Mouse (Mus musculus): ENCODE results near the gene Psmb11.
"Not testable (repeated sequence)": the region's sequence is repeated elsewhere in the genome, so short reads cannot be mapped to it uniquely, and the experiment has no call there.

Psmb11 gene

DNA sequence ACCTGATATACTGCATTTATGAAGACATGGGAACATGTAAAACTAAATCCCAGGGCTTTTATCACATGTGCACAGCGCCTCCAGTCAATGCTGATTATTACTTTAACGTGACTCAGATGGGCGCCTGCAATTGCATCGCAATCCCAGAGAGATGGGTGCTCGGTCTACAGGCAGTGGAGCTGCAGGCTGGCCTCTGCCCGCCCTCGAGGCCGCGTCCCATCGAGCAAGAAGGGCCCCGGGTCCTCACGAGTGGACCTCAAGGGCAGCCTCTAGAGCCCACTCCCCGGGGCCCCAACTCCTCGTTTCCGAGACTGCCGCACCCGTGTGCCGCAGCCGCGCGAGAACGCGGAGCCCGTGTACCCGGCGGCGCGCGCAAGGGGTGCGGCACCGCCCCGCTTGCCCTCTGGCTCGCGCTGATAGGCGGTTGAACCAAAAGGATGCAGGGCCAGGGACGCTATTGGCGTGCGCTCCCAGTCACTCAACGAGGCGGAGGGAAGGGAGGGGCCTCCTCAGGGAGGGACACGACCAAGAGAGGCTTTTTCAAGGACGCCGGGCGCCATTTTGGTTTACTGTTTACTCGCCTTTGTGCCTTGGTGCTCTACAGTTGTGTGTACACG is 18.1 kb upstream of the Psmb11 start:
- DNase-seq (ENCODE audit: low spot score) = peak; percentile 95

DNA sequence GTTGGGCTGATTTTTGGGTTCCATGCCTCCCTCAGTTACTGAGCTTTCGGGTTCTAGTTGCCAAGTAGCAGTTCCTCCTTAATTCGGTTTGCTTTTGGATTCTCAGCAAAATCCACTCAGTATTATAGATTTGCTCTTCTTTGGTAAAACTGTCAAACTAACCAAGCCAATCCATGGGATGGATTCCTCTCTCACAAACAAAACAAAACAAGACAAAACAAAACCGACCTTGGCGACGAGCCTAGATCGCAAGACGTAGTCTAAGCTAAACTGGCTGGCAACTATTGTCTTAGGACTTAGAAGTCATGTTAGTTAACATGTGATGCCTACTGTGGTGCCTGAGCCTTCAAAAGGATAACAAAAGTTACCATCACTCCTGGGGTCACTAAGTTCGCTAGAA is 17.5 kb upstream of the Psmb11 start:
- DNase-seq (ENCODE audit: low spot score) = no peak

DNA sequence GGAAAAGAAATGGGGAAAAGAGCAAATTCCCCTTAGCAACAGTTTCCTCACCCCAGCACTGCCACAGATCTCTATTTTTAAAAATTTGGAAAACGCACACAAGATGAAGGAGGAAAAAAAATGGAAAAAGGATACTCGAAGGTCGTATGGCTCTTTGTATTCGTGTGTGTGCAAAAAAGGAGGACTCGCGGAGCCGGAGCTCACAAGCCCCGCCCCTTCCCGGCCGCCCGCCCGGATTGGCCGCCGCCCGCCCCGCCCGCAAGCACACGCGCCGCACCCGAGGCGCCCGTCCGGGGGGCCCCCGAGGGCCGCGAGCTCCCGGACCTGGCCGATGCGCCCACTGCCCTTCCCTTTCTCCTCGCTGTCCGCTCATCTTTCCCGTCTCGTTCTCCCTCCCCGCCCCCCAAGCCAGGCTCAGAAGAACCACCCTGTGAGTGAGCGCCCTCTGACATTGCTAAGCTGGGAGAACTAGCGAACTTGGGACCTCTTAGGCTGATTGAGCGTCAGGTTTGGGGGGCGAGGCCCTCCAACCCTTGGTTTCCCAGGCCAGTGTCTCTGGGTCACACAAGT is 15.4 kb upstream of the Psmb11 start, which contains the start of gene 4931414P19Rik:
Gene 4931414P19Rik, minus strand, starts transcription at position 242 of the 570 bp plus-strand sequence.
- DNase-seq (ENCODE audit: low spot score) = peak; percentile 96

DNA sequence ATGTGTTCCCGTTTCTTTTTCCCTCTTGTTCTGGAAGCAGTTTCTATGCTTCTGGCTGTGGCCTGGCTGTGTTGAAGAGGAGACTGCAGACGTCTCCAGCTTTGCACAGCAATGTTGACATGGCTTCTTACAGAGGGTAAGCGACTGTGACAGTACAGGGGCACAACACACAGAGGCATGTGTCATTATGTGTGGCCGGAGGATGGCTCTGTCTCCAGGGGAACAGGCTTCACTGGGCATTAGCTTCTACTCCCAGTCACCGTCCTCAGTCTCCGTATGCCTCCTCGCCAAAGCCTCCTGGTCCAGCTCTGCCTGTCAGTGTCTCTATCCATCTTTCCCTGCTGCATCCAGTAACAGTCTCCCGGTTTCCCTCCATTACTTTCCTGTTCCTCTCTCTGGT is 14.0 kb upstream of the Psmb11 start:
- DNase-seq (ENCODE audit: low spot score) = no peak

DNA sequence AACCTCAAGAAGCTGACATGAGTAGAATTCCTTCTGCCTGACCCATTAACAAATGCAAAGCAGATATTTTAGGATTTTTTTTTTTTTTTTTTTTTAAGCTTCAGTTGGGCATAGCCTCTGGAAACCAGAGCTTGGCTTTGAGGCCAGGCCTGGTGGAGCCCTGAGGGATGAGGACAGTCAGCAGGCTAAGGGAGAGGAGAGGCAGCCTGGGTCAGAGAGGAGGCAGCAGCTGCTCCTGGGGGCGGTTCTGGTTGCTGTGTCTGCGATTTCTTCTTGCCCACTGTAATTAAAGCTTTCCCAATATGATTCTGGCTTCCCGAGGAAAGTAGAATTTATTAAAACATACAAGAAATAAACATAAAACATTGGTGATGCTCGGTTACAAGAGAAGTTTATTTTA is 12.0 kb upstream of the Psmb11 start:
- DNase-seq (ENCODE audit: low spot score) = no peak

DNA sequence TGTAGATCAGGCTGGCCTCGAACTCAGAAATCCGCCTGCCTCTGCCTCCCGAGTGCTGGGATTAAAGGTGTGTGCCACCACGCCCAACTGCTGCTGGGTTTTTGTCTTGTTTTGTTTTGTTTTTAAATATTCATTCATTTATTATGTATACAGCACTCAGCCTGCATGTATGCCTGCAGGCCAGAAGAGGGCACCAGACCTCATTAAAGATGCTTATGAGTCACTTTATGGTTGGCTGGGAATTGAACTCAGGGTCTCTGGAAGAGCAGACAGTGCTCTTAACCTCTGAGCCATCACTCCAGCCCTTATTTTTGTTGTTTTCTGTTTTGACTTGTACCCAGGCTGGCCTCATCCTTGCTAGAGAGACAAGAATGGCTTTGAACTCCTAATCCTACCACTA is 11.3 kb upstream of the Psmb11 start:
- DNase-seq (ENCODE audit: low spot score) = no peak

DNA sequence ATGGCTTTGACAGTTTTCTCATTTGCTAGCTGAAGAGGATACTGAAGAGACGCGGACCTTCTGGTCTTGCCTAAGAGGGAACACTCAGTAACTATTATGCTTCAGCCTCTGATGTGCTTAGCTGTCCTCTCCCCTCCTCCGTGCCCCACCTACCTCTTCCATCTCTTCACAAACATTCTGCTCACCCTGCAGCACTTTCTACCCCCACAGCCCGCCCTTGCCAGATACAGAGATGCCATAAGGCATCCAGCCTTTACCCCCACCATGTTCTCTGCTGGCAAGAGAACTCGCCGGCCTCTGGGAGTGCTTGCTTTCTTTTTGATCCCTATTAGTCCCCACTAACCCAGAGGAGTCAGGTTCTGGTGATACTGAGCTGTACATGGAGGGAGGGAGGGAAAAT is 10.6 kb upstream of the Psmb11 start:
- DNase-seq (ENCODE audit: low spot score) = no peak

DNA sequence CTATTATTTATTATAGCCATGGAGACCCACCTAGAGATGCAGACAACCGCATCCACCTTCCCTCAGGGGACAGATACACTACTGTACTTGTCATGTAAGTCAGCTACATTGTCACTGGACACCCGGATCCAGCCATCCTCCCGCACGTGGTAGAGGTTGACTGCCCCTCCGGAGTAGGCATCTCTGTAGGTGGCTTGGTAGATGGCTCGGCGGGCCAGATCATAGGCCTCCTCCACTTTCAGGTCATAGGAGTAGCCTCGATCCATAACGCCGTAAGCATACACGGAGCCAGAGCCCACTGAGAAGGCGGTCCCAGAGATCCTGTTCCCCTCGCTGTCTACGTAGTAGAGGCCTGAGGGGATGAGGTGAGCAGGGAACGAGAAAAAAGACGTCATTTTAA is 7.1 kb upstream of the Psmb11 start:
- DNase-seq (ENCODE audit: low spot score) = not testable (repeated sequence)

DNA sequence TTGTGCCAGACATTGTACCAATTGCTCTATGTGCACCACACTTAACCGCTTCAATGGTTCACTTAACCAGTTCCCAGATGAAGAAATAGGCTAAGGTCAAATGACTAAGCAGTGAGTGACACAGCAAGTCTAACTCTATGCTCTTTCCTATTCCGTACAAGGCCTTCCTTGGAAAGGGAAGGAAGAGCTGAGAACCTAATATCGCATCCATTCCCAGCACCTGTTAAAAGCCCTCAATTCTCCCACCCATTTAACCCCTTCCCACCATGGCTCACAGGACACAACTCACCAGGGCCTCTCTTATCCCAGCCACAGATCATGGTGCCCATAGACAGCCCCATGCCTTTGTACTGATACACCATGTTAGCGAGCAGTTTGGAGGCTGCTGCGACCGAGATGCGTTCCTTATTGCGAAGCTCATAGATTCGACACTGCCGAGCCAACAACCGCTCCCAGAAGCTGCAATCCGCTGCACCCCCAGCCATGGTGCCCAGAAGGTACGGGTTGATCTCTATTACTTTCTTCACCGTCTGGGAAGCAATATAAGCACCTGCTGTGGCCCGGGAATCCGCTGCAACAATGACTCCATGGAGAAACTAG is 4.9 kb upstream of the Psmb11 start:
- DNase-seq (ENCODE audit: low spot score) = no peak

DNA sequence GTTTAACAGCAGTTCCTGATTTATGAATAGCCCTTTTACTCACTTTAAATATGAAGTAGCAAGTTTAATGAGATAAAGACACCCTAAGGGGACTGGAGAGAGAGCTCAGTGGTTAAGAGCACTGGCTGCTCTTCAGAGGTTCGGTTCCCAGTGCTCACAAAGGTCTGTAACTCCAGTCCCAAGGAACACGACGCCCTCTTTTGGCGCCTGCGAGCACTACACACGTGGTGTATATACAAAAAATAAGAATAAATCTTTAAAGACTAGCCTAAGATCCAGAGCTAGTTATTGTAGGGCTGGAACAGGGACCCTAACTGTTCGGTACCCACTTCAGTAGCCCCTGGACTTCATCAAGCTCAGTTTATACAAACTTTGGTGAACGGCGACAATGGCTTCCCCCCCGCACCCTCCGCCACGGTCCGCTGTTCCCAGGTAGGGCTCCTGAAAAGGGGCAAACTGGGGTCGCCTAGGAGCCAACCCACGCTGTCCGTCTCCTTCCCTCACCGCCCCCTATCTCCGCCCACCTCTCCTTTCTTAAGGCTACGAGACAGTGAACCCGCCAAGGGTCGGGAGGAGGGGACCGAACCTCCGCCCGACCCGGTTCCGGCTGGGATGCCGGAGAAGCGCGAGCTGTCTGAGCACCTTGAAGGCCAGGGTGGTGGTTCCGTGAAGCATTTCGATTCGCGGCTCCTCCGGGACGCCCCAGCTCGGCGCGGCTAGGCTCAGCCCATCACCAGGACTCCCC is 3.9 kb upstream of the Psmb11 start:
- DNase-seq (ENCODE audit: low spot score) = no peak

DNA sequence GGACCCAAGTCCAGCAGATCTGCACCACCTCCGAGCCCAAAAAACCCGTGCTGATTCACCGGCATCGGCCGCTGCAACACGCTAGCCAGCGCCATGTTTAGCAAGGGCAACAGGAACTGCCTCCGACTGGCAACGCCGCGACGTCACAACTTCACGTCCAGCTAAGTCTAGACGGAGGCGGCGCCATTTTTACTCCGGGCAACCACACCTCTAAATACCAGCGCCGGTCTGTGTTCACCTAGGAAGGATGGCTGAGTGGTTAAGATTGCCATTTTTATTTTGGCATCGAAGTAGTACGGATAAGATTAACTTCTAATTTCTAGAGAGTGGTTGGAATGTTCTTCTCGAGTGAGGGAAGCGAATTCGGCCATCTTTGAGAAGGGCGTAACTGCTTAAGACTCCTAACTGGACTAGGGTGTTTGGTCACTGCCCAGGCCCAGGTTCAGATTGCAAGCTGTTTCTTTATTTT is 3.3 kb upstream of the Psmb11 start, which contains the start of gene Psmb5:
Gene Psmb5, minus strand, starts transcription at position 126 of the 469 bp plus-strand sequence.
- DNase-seq (ENCODE audit: low spot score) = peak; percentile 90

DNA sequence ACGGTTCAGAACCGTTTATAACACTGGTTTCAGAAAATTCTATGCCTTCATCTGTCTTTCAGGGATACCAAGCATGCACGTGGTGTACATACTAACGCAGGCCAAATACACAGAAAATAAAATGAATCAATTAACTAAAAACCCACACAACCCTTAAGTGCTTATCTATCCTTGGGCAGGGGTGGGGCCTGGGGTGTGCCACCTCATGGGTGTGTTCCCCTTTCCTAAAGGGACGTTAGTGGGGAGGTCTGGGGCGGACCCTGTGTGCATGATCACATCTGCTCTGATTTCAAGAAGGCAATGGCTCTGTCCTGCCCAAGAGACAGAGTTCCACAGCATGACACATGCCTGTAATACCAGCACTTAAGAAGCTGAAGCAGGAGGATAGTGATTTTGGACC is 2.1 kb downstream of the Psmb11 start:
- no peak for DNase-seq (ENCODE audit: low spot score)

DNA sequence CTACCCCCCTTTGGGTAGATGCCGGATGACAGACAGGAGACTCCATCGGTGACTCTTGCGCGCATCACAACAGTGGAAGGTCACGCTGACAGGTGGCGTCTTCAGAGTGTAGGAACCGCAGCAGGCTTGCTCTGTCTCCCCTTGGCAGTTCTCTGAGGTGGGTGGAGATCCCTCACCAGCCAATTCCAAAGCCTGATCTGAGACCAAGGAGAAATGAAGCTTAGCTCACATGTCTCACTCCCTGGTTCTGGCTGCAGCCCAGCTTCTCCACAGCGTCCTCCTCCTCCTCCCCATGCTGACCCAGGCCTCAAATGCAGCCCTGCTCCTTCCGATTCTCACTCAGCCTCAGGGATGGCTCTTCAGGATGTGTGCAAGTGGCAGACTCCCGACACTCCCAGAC is 3.7 kb downstream of the Psmb11 start:
- DNase-seq (ENCODE audit: low spot score) = no peak

DNA sequence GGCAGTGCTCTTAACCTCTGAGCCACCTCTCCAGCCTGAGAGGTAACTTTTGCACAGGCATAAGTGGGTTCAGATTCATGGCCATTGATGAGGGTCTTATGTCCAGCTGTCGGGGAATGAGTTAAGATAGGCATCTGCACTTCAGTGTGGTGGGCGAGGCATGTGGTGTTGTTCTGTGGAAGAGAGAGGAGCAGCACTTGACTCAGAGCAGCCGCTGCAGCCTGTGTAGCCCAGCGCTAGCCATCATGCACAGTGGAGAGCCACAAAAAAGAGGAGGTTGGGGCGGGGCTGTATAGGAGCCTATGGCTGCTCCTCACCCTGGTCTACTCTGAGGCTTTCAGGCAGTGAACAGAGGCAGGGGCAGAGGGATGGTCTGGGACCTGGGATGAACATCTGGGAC is 6.9 kb downstream of the Psmb11 start:
- DNase-seq (ENCODE audit: low spot score) = no peak

DNA sequence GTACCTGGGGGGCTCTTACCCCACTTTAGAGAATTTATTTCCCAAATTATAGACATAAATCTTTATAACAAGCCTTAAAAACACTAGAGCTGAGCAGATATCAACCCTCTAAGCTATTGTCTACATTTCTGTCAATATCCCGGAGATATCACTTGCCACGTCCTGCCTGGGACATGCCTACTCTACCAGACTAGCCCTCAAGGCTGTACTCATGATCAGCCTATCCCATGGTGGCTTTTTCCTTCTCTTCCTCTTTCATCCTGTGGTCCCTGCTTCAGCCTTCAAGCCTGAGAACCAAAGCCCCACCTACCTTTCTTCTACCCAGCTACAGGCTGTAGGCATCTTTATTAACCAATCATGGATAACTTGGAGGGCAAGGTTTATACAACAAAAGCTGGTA is 8.6 kb downstream of the Psmb11 start:
- no peak for DNase-seq (ENCODE audit: low spot score)

DNA sequence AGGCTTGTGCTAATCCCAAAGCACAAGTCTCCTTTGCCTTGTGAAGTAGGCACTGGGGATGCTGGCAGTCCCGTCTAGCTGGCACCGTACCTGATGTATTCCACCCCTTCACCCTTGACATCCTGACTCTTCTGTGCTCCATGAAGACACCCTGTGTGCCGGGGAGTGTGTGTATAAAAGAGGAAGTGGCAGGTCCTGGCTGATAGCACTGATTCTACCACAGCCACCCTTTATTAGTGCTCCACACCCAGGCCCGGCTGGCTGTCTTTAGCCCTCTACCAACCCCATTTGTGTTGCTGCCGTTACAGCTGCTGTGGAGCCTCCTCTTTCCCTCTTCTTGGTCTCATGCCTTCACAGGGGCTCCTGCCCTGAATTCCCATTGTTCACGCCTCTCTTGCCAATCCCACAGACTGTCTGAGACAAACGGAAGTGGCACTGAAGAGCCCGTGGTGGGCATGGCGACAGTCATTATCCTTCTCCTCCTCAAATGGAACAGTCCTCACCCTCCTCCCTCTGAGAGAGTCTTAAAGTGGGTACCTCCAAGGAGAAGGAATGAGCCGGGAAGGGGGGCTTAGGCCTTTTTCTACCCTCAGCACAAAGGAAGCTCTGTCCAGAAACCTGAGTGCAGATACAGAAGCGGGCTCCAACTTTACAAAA is 9.5 kb downstream of the Psmb11 start:
- no peak for DNase-seq (ENCODE audit: low spot score)

DNA sequence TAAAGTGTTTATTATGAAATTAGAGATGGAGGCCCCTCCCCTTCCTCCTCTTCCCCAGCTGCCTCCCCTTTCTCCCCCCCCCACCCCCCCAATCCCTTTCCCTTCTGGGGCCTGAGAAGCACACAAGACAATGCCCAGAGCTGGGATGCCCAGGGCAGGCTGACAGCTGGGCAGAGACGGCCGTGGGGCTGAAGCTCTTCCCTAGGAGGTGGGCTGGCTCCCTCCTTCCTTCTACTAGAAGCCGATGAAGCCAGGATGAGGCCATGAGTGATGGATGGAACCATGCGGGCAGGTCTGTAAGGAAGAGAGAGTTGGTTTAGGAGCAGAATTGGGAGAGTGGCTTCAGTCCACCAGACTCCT is 10.0 kb downstream of the Psmb11 start:
- no peak for DNase-seq (ENCODE audit: low spot score)

DNA sequence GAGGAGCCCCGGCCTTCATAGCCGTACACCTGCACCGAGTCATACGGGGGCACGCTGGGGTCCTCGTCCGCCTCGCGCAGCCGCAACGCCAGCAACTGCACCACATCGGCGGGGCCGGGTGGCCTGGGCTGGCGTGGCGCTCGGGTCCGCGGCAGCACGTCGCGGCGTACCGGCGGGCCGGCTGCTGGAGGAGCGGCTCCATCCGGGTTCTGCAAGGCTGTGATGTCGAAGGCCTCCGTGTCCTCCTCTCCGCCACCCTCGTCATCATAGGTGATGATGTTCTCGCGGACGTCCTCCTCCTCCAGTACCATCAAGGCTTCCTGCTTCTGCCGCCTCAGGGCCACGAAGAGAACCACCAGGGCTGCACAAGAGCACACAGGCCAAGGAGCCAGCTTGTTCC is 11.0 kb downstream of the Psmb11 start:
- DNase-seq (ENCODE audit: low spot score) = no peak

DNA sequence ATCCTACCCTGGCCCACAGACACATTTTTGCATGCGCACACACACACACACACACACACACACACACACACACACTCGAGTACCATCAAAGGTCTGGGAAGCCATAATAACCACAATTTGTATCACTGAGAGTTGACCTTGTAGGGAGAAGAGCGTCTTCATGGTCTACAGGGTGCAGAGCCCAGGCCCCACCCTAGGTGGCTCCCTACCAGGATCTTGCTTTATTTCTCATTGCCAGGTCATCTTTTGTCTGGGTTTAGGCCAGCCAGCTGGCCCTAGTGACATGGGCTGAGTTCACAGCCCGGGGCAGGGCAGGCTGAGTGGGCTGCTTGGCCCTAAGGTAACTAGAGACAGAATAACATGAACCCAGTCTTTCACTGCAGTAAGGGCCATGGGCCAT is 12.9 kb downstream of the Psmb11 start:
- DNase-seq (ENCODE audit: low spot score) = no peak

DNA sequence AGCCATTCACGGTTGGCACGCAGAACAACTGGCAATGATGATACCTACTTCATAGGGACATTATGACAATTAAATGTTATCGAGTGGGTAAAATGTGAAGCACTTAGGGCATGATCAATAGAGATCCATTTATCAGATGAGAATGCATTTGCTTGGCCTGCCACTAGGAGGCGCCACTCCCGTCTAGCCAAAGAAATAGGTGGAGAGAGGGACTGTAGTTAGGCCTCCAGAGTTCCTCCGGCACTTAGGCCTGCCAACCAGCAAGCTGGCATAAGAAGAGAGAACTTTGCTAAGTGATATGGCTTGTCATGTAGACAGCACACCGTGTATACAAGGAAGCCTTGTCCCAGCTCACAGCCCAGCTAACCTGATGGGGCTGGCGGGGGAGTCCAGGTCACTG is 15.7 kb downstream of the Psmb11 start:
- peak; percentile 73 for DNase-seq (ENCODE audit: low spot score)

DNA sequence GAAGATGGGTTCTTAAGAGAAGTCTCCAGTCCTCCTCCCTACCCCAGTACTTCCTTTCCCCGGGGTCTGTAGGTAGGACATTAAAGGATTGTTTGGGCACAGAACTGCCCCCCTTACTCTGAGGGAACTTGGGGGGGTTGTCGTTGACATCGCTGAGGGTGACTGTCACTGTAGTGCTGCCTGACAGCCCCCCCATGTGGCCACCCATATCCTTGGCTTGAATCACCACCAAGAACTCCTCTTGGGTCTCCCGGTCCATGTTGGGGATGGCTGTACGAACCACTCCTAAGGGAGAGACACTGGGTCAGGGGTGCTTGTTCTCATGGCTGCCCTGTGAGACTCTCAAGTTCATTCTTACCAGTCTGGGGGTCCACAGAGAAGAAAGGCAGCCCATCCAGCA is 17.0 kb downstream of the Psmb11 start:
- no peak for DNase-seq (ENCODE audit: low spot score)

DNA sequence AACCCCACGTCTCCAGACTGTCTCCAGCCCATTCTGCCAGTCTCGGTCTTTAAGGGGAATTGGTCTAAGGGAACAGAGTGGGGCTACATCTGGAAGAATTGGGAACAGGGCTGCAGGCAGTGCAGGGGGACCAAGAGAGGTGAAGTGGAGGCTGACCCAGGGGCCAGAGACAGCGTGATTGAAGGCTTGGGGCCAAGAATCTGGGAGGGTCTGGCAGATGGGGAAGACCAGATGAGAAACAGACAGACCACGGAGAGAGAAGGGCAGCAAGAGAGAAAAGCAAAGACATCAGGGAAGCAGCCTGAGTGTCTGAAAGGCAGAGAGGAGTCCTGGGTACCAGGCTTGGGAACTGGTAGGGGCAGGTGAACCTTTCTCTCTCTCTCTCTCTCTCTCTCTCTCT is 18.9 kb downstream of the Psmb11 start:
- DNase-seq (ENCODE audit: low spot score) = no peak

DNA sequence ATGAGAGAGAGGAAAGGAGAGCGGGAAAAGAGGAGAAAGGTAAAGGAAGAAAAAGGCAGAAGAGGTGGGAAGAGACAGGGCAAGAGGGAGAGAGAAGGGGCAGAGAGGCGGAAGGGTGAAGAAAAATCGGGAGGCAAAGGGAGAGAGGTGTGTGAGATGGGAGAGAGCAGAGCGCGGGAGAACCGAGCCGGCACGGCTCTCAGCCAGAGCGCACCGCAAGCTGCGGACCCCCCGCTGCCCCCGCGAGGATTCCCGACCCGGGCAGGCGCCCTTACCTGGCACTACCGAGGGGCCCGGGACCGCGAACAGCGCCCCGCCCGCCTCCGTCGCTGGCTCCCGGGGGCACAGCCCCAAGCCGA is 19.7 kb downstream of the Psmb11 start, which contains the start of gene Gm17606:
Gene Gm17606, plus strand, starts transcription at position 7 of the 359 bp plus-strand sequence.
- DNase-seq (ENCODE audit: low spot score) = no peak
